Mouse (Mus musculus) liver, embryonic 13.5 days (tissue): ENCODE data around the gene Siae. TPM values are rescaled to one million over a fixed set of nuclear protein-coding genes. Genes with fewer than 3 reads are reported as not detected.

Experiments used
- ATAC-seq: fragments of 200-750 bp; cut with Nextera tagmentation; 2 replicates; pipeline ENCODE4 v1.8.0; 2017; ENCODE audit warnings: low read depth, mild to moderate bottlenecking, moderate number of reproducible peaks, moderate library complexity
- DNase-seq: peaks from one replicate; pipeline ENCODE4 v3.0.0; 2022
- H3K27ac ChIP-seq: fragments of 300-500 bp; sonication (generic); 2 replicates; pipeline ENCODE4 v1.5.1; 2015; ENCODE audit warnings: moderate library complexity, mild to moderate bottlenecking, inconsistent platforms
- H3K27me3 ChIP-seq: fragments of 300-500 bp; sonication (generic); 2 replicates; pipeline ENCODE4 v1.6.1; 2015; ENCODE audit warnings: mild to moderate bottlenecking, inconsistent platforms
- H3K36me3 ChIP-seq: fragments of 300-500 bp; sonication (generic); 2 replicates; pipeline ENCODE4 v1.6.1; 2015; ENCODE audit warnings: mild to moderate bottlenecking, inconsistent platforms
- H3K4me1 ChIP-seq: fragments of 300-500 bp; sonication (generic); replicated peaks from 2 replicates; pipeline ENCODE4 v1.6.1; 2015; ENCODE audit warnings: inconsistent platforms
- H3K4me2 ChIP-seq: fragments of 300-500 bp; sonication (generic); 2 replicates; pipeline ENCODE4 v1.6.1; 2015; ENCODE audit warnings: inconsistent platforms, mild to moderate bottlenecking, moderate library complexity
- H3K4me3 ChIP-seq: fragments of 300-500 bp; sonication (generic); replicated peaks from 2 replicates; pipeline ENCODE4 v1.5.1; 2015; ENCODE audit warnings: mild to moderate bottlenecking, inconsistent platforms
- H3K9ac ChIP-seq: fragments of 300-500 bp; sonication (generic); 2 replicates; pipeline ENCODE4 v1.6.1; 2015; ENCODE audit warnings: mild to moderate bottlenecking, inconsistent platforms
- H3K9me3 ChIP-seq: fragments of 300-500 bp; sonication (generic); replicated peaks from 2 replicates; pipeline ENCODE4 v1.6.1; 2016; ENCODE audit warnings: inconsistent platforms
- WGBS: fragments of 180-500 bp; shearing (Covaris S2); methylation state at CpG from one replicate; pipeline ENCODE4 v1.1.7; 2015; ENCODE audit not compliant: insufficient replicate concordance; 5-methylcytosine and 5-hydroxymethylcytosine counted together
- polyA plus RNA-seq: library from polyadenylated mRNA; unstranded; fragments of >200 nt; fragmentation: Nextera tagmentation; extraction: Ambion mirVana; gene quantifications from 2 replicates; pipeline ENCODE4 v1.2.1, GENCODE M21; 2015

Siae gene
- polyA plus RNA-seq = 4.3 and 5.5 TPM in 2 replicates

DNA sequence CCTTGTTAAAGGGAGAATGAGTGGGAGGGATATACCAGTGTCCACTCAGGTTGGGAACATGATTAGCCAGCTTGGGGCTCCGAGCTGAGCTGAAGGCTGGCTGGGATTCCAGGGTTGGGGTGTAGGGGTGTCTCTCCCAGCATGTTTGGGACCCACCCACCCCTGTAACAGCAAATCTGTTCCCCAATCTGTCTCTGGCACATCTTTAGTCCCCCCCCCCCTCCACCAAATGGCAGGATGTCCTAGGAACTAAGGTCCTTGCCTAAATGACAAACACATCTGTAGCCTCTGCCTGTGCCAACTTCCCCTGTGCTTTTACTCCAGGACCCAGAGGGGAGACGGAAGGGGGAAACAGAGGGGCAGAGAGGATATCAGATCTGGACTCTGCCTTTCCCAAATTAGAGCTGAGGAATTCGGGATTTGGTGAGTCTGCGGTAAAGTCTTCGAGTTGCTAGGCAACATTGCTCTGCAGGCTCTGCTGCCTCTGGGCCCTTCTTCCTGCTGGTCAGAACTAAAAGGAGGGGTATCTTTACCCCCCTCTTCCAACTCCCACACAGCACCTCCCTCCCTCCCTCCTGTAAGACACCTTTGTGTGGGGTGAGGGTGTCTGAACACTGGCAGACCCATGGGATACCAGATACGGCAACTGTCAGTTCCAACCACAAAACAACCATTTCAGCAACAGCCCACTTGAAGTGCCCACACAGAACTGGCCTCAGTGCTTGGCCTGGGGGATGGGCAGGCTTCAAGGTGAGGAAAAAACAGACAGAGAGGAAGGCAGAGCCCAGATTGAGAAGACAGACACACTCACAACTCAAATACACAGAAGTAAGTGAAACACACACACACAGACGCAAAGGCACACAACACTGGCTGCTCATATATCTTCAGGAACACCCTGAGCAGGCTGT lies at the start of gene Siae:
Gene Siae (plus strand): TSS at position 861 of the 911 bp plus-strand sequence.
- no peaks in the 10 kb centered on the region for H3K9me3 ChIP-seq
- ATAC-seq (no peak), DNase-seq (no peak)
- peak within 1 kb of the TSS; percentile 59 for H3K27ac ChIP-seq
- H3K4me3 ChIP-seq = no peak within 1 kb of the TSS
- no peak within 1 kb of the TSS for H3K9ac ChIP-seq
- no peak within 1 kb of the TSS for H3K4me2 ChIP-seq
- peaks cover 29% of the 10 kb centered on the region for H3K27me3 ChIP-seq
- H3K36me3 ChIP-seq = no peaks in the 10 kb centered on the region
- peaks cover 44% of the 10 kb centered on the region for H3K4me1 ChIP-seq
- WGBS = 28% methylated on average over 7 of the region's 7 CpGs

DNA sequence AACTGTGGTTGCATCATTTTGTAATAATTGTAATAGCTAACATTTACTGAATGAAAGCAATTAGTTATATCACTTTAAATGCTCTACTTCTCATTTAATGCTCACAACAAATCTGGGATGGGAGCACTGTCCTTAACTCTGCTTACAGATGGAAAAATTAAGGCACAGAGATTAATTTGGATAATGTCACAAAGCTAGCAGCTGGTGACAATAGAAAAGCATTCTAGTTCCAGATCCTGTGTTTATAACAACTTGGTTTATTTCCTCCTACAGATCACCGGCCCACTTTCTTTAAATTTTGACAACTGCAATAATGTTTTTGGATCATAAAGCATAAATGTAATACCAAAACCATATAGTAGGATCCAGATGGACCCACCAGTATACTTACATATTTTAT lies 49.5 kb upstream of the Siae start:
- no peak for DNase-seq
- no peaks in the 10 kb centered on the region for H3K36me3 ChIP-seq
- WGBS = 84% methylated on average over 1 of the region's 1 CpGs
- no peaks in the 10 kb centered on the region for H3K4me1 ChIP-seq
- no peaks in the 10 kb centered on the region for H3K9me3 ChIP-seq
- no peak overlapping the region for H3K27ac ChIP-seq
- no peak for ATAC-seq
- H3K4me3 ChIP-seq = no peak overlapping the region
- H3K27me3 ChIP-seq = no peaks in the 10 kb centered on the region
- H3K9ac ChIP-seq = no peak overlapping the region
- H3K4me2 ChIP-seq = no peak overlapping the region

DNA sequence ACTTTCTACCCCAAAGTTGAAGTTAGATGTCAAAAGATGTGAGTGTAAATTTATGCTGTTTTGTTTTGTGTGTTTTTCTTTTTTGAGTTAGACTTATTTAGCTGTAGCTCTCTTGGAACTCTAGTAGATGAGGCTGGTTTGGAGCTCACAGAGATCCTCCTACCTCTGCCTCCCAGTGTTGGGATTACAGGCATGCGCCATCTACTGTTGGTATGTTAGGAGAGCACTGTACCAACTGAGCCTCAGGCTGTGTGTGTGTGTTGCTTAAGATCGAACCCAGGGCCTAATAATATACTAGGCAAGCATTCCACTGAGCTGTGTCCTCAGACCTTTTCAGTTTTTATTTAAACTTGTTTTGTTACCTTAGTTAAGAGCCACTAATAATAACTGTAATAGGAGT lies 43.4 kb upstream of the Siae start:
- Histone ChIP-seq H3K9ac (no peak overlapping the region), H3K4me3 (no peak overlapping the region), H3K4me1 (peaks cover 9% of the 10 kb centered on the region), H3K27me3 (no peaks in the 10 kb centered on the region), H3K36me3 (no peaks in the 10 kb centered on the region), H3K27ac (no peak overlapping the region), H3K4me2 (no peak overlapping the region), H3K9me3 (no peaks in the 10 kb centered on the region)
- no peak for DNase-seq
- no peak for ATAC-seq
- 70% methylated on average over 2 of the region's 2 CpGs for WGBS

DNA sequence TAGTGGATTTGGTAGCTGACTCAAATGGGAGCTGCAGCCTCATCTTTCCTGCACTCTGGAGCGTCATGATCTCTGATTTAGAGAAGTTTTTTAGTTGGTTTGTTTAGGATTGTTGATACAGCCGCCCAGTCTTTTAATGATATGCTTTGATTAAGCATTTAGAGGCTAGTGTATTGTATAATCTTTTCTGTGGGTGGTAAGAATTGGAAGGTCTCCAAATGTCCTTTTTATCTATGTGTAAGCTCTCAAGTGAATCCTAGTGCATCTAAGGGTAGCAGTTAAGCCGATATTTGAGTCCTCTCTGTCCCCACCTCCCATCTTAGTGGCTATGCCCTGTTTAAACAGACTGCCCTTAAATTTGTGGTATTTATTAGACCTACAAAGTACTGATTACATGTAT lies 41.0 kb upstream of the Siae start:
- WGBS = 67% methylated on average over 3 of the region's 3 CpGs
- Histone ChIP-seq H3K27me3 (no peaks in the 10 kb centered on the region), H3K4me3 (no peak overlapping the region), H3K4me2 (no peak overlapping the region), H3K4me1 (peaks cover 18% of the 10 kb centered on the region), H3K9me3 (no peaks in the 10 kb centered on the region), H3K9ac (no peak overlapping the region), H3K27ac (no peak overlapping the region), H3K36me3 (peaks cover 4% of the 10 kb centered on the region; the same call in 1 of the 2 replicates)
- DNase-seq (no peak), ATAC-seq (no peak)

DNA sequence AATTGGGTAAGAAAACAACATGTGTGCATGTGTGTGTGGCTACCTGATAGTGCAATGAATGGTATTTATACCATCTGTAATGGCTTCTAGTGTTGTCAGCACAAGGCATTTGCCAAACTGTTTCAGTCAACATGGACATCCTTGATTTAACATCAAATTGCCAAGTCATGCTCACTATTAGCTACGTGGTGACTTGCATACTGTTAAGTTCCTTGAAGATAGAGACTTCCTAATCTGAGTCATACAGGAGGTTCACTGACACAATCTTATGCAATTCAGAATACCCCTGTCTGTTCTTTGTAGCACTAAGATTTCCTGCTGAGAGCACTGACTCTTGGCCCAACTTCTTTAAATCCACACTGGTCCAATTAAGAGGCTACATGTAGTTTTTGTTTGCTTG lies 38.0 kb upstream of the Siae start:
- Histone ChIP-seq H3K4me2 (no peak overlapping the region), H3K9me3 (no peaks in the 10 kb centered on the region), H3K9ac (no peak overlapping the region), H3K4me3 (no peak overlapping the region), H3K36me3 (peaks cover 5% of the 10 kb centered on the region; the same call in 1 of the 2 replicates), H3K27me3 (no peaks in the 10 kb centered on the region), H3K27ac (no peak overlapping the region), H3K4me1 (peaks cover 18% of the 10 kb centered on the region)
- 9% methylated on average over 1 of the region's 1 CpGs for WGBS
- DNase-seq (peak; percentile 32), ATAC-seq (peak; percentile 94)

DNA sequence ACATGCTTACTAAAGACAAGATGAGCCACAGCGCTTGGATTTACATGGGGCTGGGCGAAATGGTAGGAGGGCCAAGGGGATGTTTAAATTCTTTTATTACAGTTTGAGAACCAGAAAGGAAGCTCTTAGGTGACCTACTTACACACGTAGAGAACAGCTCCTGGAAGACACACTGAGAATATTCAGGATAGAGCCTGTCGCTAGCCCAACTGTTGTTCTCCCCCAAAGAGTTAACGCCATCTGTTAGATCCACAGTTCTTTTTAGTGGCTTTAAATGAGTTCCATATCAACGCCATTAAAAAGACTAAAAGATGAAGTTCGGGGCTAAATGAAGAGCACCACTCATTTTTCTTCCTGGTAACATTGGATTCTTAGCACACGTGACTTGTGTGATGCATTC lies 36.5 kb upstream of the Siae start:
- DNase-seq = no peak
- Histone ChIP-seq H3K4me2 (no peak overlapping the region), H3K9me3 (no peaks in the 10 kb centered on the region), H3K36me3 (peaks cover 11% of the 10 kb centered on the region), H3K9ac (no peak overlapping the region), H3K4me3 (no peak overlapping the region), H3K27me3 (no peaks in the 10 kb centered on the region), H3K4me1 (peaks cover 18% of the 10 kb centered on the region), H3K27ac (no peak overlapping the region)
- no peak for ATAC-seq
- 82% methylated on average over 8 of the region's 8 CpGs for WGBS

DNA sequence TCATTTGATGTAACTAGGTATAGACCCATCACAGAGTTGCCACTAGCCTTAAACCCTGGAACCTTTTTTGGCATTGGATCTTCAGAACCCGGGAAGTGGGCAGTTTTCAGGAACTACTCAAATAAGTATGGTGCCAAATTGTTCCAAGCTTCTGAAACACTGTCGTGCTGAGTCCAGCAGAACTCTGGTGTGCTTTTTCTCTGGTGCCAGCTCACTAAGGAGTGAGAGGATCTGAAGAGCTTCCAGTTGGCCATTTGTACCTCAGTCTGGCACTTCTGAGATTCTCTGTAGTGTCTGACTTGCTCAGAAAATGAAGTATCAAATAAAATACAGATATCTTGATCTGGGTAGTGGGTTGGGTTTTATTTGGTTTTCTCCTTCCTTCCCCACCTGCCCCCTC lies 35.5 kb upstream of the Siae start:
- peaks cover 17% of the 10 kb centered on the region for H3K4me1 ChIP-seq
- 67% methylated on average over 2 of the region's 2 CpGs for WGBS

DNA sequence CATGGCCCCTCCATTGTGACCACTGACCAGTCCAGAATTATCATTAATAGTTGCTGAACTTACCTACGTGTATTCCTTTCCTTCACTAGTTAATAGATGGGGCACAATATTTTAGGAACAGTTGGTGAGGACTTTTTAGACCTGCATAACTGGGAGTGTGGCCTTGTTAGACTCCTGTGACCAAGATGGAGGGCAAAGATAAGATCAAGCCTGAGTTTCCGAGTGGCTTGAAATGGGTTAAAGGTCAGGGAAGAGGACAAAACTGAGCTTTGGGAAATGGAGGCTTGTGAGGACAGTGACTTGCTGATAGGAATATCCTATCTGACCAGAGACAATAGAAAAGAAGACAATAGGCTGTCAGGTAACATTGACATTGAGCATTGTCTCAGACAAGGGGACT lies 30.0 kb upstream of the Siae start:
- Histone ChIP-seq H3K9ac (no peak overlapping the region), H3K4me1 (peaks cover 22% of the 10 kb centered on the region), H3K4me2 (no peak overlapping the region), H3K27me3 (peaks cover 48% of the 10 kb centered on the region), H3K27ac (no peak overlapping the region), H3K4me3 (no peak overlapping the region), H3K36me3 (peaks cover 6% of the 10 kb centered on the region), H3K9me3 (no peaks in the 10 kb centered on the region)
- 70% methylated on average over 2 of the region's 2 CpGs for WGBS
- DNase-seq (no peak), ATAC-seq (no peak)

More for the DNA sequence above, 35.5 kb upstream of the Siae start:
- DNase-seq = no peak
- Histone ChIP-seq H3K9me3 (no peaks in the 10 kb centered on the region), H3K36me3 (peaks cover 11% of the 10 kb centered on the region), H3K4me3 (no peak overlapping the region), H3K9ac (no peak overlapping the region), H3K4me2 (no peak overlapping the region), H3K27ac (no peak overlapping the region), H3K27me3 (no peaks in the 10 kb centered on the region)
- no peak for ATAC-seq

DNA sequence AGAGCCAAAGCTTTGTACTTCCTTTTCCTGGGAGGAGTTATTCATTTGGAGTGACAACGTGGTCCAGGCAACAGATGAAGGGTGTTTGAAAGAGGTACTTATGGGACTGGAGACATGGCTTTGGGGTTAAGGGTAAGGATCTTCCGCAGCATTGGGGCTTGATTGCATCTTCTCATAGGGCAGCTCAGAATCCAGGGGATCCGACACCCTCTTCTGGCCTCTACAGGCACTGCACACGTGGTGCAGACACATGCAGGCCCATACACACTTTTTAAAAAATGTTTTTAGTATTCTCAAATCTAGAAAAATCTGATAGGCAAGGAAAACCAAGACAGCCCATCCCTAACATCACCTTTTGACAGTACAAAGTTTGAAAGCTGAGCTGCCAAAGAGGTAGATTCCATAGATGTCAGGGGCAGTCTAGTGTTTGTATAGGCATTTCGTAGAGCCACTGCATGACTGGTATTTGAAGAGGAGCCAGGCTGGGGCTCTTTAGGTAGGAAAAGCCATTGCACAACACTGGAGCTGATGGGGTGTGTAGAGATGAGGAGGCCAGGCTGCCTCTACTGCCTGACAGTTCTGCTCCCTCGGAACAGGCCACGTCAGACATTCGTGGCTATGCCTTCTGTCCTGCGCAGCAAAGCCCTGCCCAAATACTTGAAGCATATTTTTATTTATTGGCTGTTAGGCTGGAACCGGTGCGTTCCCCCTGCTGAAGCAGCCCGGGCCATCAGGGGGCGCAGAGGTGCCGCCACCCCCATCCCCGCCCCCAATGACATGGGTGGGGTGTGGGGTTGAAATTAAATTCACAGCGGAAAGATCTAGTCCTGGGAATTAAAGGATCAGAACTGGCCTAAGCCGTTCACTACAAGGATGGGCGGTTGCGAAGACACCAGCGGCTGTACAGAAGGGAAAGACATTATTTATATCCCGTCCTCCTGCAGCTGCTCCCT lies 28.8 kb upstream of the Siae start:
- WGBS = 23% methylated on average over 21 of the region's 21 CpGs
- Histone ChIP-seq H3K36me3 (peaks cover 6% of the 10 kb centered on the region), H3K9me3 (no peaks in the 10 kb centered on the region), H3K4me2 (peak overlapping the region; percentile 61), H3K27ac (no peak overlapping the region), H3K4me3 (peak overlapping the region; percentile 42), H3K9ac (no peak overlapping the region), H3K4me1 (peaks cover 32% of the 10 kb centered on the region), H3K27me3 (peaks cover 60% of the 10 kb centered on the region)
- DNase-seq (no peak), ATAC-seq (no peak)

DNA sequence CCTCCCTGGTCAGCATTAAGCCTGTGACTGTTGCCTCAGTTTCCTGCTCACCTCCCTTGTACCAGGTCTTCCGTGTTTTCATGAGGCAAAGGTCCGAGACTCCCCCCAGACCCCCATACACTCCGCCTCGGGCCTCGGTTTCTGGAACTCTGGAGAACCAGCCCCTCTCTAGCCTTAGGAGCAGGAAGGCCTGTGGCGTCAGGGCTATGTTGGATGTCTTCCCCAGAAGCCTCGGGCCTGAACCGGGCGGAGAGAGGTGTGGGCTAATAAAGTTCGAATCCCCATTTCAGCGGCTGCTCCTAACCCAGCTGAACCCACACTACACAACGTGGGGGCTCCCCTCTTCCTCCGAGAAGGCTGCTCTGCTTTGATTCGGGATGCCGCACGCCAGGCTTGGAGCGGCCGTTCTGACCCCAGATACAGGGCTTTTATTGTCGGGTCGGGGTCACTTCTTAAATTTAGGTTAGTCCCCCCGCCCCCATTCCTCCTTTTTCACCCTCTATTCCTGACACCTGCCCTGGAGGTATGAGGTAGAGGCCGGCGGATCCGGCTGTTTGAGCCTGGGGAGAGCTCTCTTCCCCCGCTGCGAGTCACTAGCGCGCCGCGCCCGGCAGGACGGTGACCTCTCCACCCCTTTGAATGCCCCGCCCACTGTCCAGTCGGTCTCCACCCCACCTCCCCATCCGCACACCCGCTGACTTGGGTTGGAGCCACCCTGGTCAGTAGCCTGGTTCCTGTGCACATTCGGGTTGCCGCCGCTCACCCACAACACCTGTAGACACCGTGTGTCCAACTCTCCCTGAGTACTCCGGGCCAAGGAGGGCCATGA lies 27.9 kb upstream of the Siae start, which contains the start of gene Esam:
Gene Esam (plus strand): TSS at position 683 of the 829 bp plus-strand sequence.
- Histone ChIP-seq H3K9me3 (no peaks in the 10 kb centered on the region), H3K4me3 (peak within 1 kb of the TSS; percentile 42), H3K4me2 (peak within 1 kb of the TSS; percentile 61), H3K36me3 (peaks cover 6% of the 10 kb centered on the region), H3K27ac (peak within 1 kb of the TSS; percentile 58), H3K27me3 (peaks cover 66% of the 10 kb centered on the region), H3K4me1 (peaks cover 32% of the 10 kb centered on the region), H3K9ac (peak within 1 kb of the TSS; percentile 22; the same call in 1 of the 2 replicates)
- ATAC-seq = peak; percentile 45
- WGBS = 3% methylated on average over 41 of the region's 41 CpGs
- peak; percentile 9 for DNase-seq
